Mouse (Mus musculus) kidney, postnatal 4 days (tissue): ENCODE measurements around the gene Rsad2.

ENCODE experiments used
- DNase-seq, 2 experiments: peaks; one replicate each; pipeline ENCODE4 v3.0.0; 2021; ENCODE audit warnings: mixed read lengths in 2 of 2

Rsad2 gene

GRCm38 (mm10) chr12:26401254-26401653 lies 55.0 kb downstream of the Rsad2 start:
- DNase-seq = no peak

- DNase-seq = no peak
Observed at GRCm38 (mm10) chr12:26400762-26401161, 55.5 kb downstream of the Rsad2 start.

- no peak for DNase-seq
Observed at GRCm38 (mm10) chr12:26399391-26399790, 56.9 kb downstream of the Rsad2 start.

- peak in 1 of 2 experiments; percentile 37 for DNase-seq
Observed at GRCm38 (mm10) chr12:26398597-26398996, 57.7 kb downstream of the Rsad2 start.

GRCm38 (mm10) chr12:26394485-26395470 lies 61.5 kb downstream of the Rsad2 start:
- no peak for DNase-seq

- DNase-seq = no peak
Observed at GRCm38 (mm10) chr12:26393291-26393690, 63.0 kb downstream of the Rsad2 start.
